ENCODE assay signal across 8 mouse cellular contexts in genomic region chr2:118659077-118659476, GRCm38 (mm10). TPM values are rescaled to one million over a fixed set of nuclear protein-coding genes. Genes with fewer than 3 reads are reported as not detected.
A peak's percentile ranks its signal among the peaks of the same experiment; 100 is the strongest.
DNase-seq lines count a peak whose midpoint lies in the region.

No protein-coding gene starts in this region.

- peak; percentile 85 for DNase-seq in adrenal gland, adult 2 months
- DNase-seq in adrenal gland, postnatal 25 days: no peak
- peak; percentile 56 for DNase-seq in right cerebral cortex, postnatal 25 days
- DNase-seq in right cerebral cortex, postnatal 4 days: no peak
- DNase-seq in heart, adult 11 months: peak; percentile 96
- peak; percentile 88 for DNase-seq in liver
- peak; percentile 74 to 75 for DNase-seq in spleen, postnatal 4 days (ENCODE audit: low spot score in 2 of 2)
- no peak for DNase-seq in cerebellum, adult 18-20 months

RNA-seq across cellular contexts. Expression of gene Pak6, which starts 4.0 kb away (rescaled TPM):
- 10 to 100 TPM; 12.0 to 22.5 TPM for total RNA-seq in adrenal gland, adult 2 months (2021)
- 35.3 and 38.7 TPM in 2 replicates for polyA plus RNA-seq in adrenal gland, adult 2 months (2012; rRNA removed)
- total RNA-seq in adrenal gland, postnatal 25 days (2021): 22.6 and 23.1 TPM in 2 replicates

RNA-seq across cellular contexts. Expression of gene Ankrd63, which starts 44.7 kb away (rescaled TPM):
- under 1 TPM; 0.14 to 0.35 TPM for total RNA-seq in adrenal gland, adult 2 months (2021)
- polyA plus RNA-seq in adrenal gland, adult 2 months (2012; rRNA removed): 0.26 and 0.29 TPM in 2 replicates
- total RNA-seq in adrenal gland, postnatal 25 days (2021): 0.27 and 0.67 TPM in 2 replicates

Comparison
In these comparisons a context has a peak if more than half of its experiments do, and no peak if none do; other contexts are left out.
1. DNase-seq: peak in adrenal gland, adult 2 months (single experiment), right cerebral cortex, postnatal 25 days (single experiment), heart, adult 11 months (single experiment), liver (single experiment) and spleen, postnatal 4 days (2 of 2); none in adrenal gland, postnatal 25 days (single experiment), right cerebral cortex, postnatal 4 days (single experiment) and cerebellum, adult 18-20 months (0 of 2).